Mouse (Mus musculus): ENCODE measurements around the gene Tmem223.
"Not testable (repeated sequence)": the region's sequence is repeated elsewhere in the genome, so short reads cannot be mapped to it uniquely, and the experiment has no call there.

- TF ChIP-seq POLR2AphosphoS2 (IDR thresholded peaks at IDR 0.05; ENCODE audit: insufficient read length, low read depth); E2F4 (IDR thresholded peaks at IDR 0.05; ENCODE audit: insufficient read depth); POLR2A (IDR thresholded peaks at IDR 0.05; ENCODE audit: insufficient read length, low read depth); SRF (IDR thresholded peaks at IDR 0.05; ENCODE audit: control insufficient read depth, insufficient read length, low read depth); MYOD1 (IDR thresholded peaks at IDR 0.05; ENCODE audit: control insufficient read depth in 1 of 3, insufficient read length in 2 of 3, low read depth in 2 of 3); MYOG (IDR thresholded peaks at IDR 0.05; ENCODE audit: control insufficient read depth in 1 of 3, insufficient read depth in 1 of 3, insufficient read length in 2 of 3, low read depth in 2 of 3): not testable (repeated sequence)
These were observed 42.3 kb upstream of the Tmem223 start for GRCm38 (mm10) chr19:8728335-8729099.
